Mouse (Mus musculus): ENCODE measurements around the gene Ace2. TPM values are rescaled to one million over a fixed set of nuclear protein-coding genes. Genes with fewer than 3 reads are reported as not detected.
A peak's percentile ranks its signal among the peaks of the same experiment; 100 is the strongest.

Ace2 gene
- total and polyA plus RNA-seq, 3 experiments, result not detected

- no peaks in the 10 kb centered on the region; a peak in 1 of 4 replicates for H3K4me1 ChIP-seq (ENCODE audit: control insufficient read depth in 1 of 2, insufficient read depth in 2 of 2, low read length in 2 of 2)
- H3K9me3 ChIP-seq (replicated peaks; ENCODE audit: insufficient read depth, low read length), result no peaks in the 10 kb centered on the region
- H3K27me3 ChIP-seq (ENCODE audit: control insufficient read depth in 1 of 2, insufficient read depth in 2 of 2, low read length in 2 of 2), result no peaks in the 10 kb centered on the region; a peak in 2 of 4 replicates
- no peak overlapping the region for H3K9ac ChIP-seq (ENCODE audit: control insufficient read depth, low read depth, low read length, poor library complexity, severe bottlenecking)
- H3K4me3 ChIP-seq (ENCODE audit: control insufficient read depth in 1 of 2, insufficient read depth in 1 of 2, low read depth in 2 of 2, low read length in 2 of 2), result no peak overlapping the region
- DNase-seq (ENCODE audit: low read depth, low spot score), result peak; percentile 47
- H3K27ac ChIP-seq (ENCODE audit: control insufficient read depth, low read depth, low read length), result no peak overlapping the region
- TF ChIP-seq MXI1 (IDR thresholded peaks at IDR 0.05; ENCODE audit: low read depth, low read length) (no peak), TAL1 (IDR thresholded peaks at IDR 0.05; ENCODE audit: low read length) (peak; percentile 47), MAZ (IDR thresholded peaks at IDR 0.05; ENCODE audit: low read depth, low read length) (no peak), MYB (IDR thresholded peaks at IDR 0.05; ENCODE audit: low read depth, low read length) (no peak), CHD2 (IDR thresholded peaks at IDR 0.05; ENCODE audit: low read length) (no peak), JUND (IDR thresholded peaks at IDR 0.05; ENCODE audit: low read depth, low read length) (no peak), EP300 (IDR thresholded peaks at IDR 0.05; ENCODE audit: low read depth in 1 of 2, low read length in 2 of 2) (peak in 1 of 2 experiments; percentile 36; a peak in 1 of 4 replicates), GABPA (IDR thresholded peaks at IDR 0.05; ENCODE audit: low read depth, low read length) (no peak), GATA1 (IDR thresholded peaks at IDR 0.05; ENCODE audit: low read depth, low read length) (peak; percentile 66)
- no peaks in the 10 kb centered on the region for H3K36me3 ChIP-seq (ENCODE audit: control insufficient read depth in 1 of 2, insufficient read depth in 2 of 2, low read length in 2 of 2)
- H3K79me2 ChIP-seq (ENCODE audit: control insufficient read depth, insufficient read depth, low read length, poor library complexity), result no peaks in the 10 kb centered on the region
Measured at GRCm38 (mm10) chrX:164197679-164198078, 58.5 kb downstream of the Ace2 start.

DNA sequence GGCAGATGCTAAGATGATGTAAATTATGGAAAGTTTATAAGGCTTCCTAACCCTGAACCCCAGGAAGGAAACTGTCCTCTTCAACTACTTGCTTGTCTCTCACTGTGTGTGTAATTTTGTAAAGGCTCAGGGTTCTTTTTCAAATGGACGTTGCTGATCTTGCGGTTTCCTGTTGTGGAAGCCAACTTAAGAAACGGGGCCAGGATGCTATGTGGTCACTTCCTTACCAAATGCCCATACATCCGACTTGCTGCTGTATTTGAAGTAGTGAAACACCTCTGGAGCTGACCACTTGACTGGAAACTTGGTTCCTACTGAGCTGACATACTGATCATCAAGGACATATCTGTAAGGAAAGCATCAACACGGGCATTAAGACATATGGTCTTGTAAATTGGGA lies 61.4 kb downstream of the Ace2 start:
- H3K4me3 ChIP-seq (ENCODE audit: control insufficient read depth in 1 of 2, insufficient read depth in 1 of 2, low read depth in 2 of 2, low read length in 2 of 2), result no peak overlapping the region
- H3K9me3 ChIP-seq (replicated peaks; ENCODE audit: insufficient read depth, low read length), result no peaks in the 10 kb centered on the region
- no peaks in the 10 kb centered on the region for H3K79me2 ChIP-seq (ENCODE audit: control insufficient read depth, insufficient read depth, low read length, poor library complexity)
- DNase-seq (ENCODE audit: low read depth, low spot score), result no peak
- no peaks in the 10 kb centered on the region; a peak in 1 of 4 replicates for H3K4me1 ChIP-seq (ENCODE audit: control insufficient read depth in 1 of 2, insufficient read depth in 2 of 2, low read length in 2 of 2)
- no peaks in the 10 kb centered on the region; a peak in 1 of 4 replicates for H3K27me3 ChIP-seq (ENCODE audit: control insufficient read depth in 1 of 2, insufficient read depth in 2 of 2, low read length in 2 of 2)
- H3K36me3 ChIP-seq (ENCODE audit: control insufficient read depth in 1 of 2, insufficient read depth in 2 of 2, low read length in 2 of 2), result no peaks in the 10 kb centered on the region
- H3K27ac ChIP-seq (ENCODE audit: control insufficient read depth, low read depth, low read length), result no peak overlapping the region
- TF ChIP-seq USF2 (IDR thresholded peaks at IDR 0.05; ENCODE audit: borderline replicate concordance in 1 of 2, insufficient read depth in 1 of 2, low read depth in 1 of 2, low read length in 2 of 2), result no peak
- no peak for TF ChIP-seq TBP (IDR thresholded peaks at IDR 0.05; ENCODE audit: low read depth, low read length)
- TF ChIP-seq MAX (IDR thresholded peaks at IDR 0.05; ENCODE audit: low read length), result no peak
- TF ChIP-seq GABPA (IDR thresholded peaks at IDR 0.05; ENCODE audit: low read depth, low read length), result no peak
- no peak for TF ChIP-seq MAZ (IDR thresholded peaks at IDR 0.05; ENCODE audit: low read depth, low read length)
- no peak for TF ChIP-seq NELFE (IDR thresholded peaks at IDR 0.05; ENCODE audit: low read depth, low read length)
- TF ChIP-seq USF1 (IDR thresholded peaks at IDR 0.05; ENCODE audit: low read depth, low read length), result no peak
- no peak for TF ChIP-seq CHD2 (IDR thresholded peaks at IDR 0.05; ENCODE audit: low read length)
- no peak for TF ChIP-seq MYB (IDR thresholded peaks at IDR 0.05; ENCODE audit: low read depth, low read length)
- no peak for TF ChIP-seq CHD1 (IDR thresholded peaks at IDR 0.05; ENCODE audit: low read depth, low read length)
- H3K9ac ChIP-seq (ENCODE audit: control insufficient read depth, low read depth, low read length, poor library complexity, severe bottlenecking), result no peak overlapping the region

DNA sequence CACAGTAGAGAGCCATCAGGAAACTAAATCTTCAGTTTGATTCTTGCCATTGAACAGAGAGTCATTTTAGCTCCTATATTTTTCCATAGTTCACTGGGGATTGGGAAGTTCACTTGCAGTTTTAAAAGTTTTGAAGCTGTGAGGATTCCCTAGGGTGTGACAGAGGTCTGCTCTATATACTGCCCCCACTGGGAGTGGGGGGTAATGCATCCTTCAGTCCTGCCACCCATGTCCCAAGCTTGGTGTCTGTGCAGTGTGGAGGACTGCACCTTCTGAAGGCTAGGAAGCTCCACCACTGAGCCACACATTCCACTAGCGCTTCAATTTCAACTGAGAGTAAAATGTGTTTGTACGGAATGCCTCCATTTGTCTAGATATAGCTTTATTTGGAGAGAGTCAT lies 82.9 kb downstream of the Ace2 start:
- Histone ChIP-seq H3K27ac (ENCODE audit: control insufficient read depth, low read depth, low read length) (no peak overlapping the region), H3K9ac (ENCODE audit: control insufficient read depth, low read depth, low read length, poor library complexity, severe bottlenecking) (no peak overlapping the region), H3K4me1 (ENCODE audit: control insufficient read depth in 1 of 2, insufficient read depth in 2 of 2, low read length in 2 of 2) (no peaks in the 10 kb centered on the region), H3K9me3 (replicated peaks; ENCODE audit: insufficient read depth, low read length) (no peaks in the 10 kb centered on the region), H3K27me3 (ENCODE audit: control insufficient read depth in 1 of 2, insufficient read depth in 2 of 2, low read length in 2 of 2) (peaks cover 2% of the 10 kb centered on the region in 2 experiments; a peak in 3 of 4 replicates), H3K36me3 (ENCODE audit: control insufficient read depth in 1 of 2, insufficient read depth in 2 of 2, low read length in 2 of 2) (no peaks in the 10 kb centered on the region), H3K4me3 (ENCODE audit: control insufficient read depth in 1 of 2, insufficient read depth in 1 of 2, low read depth in 2 of 2, low read length in 2 of 2) (no peak overlapping the region), H3K79me2 (ENCODE audit: control insufficient read depth, insufficient read depth, low read length, poor library complexity) (no peaks in the 10 kb centered on the region)
- no peak for TF ChIP-seq GABPA (IDR thresholded peaks at IDR 0.05; ENCODE audit: low read depth, low read length)
- TF ChIP-seq SMC3 (IDR thresholded peaks at IDR 0.05; ENCODE audit: low read depth, low read length), result peak; percentile 15; the same call in 1 of the 2 replicates
- no peak for TF ChIP-seq BHLHE40 (IDR thresholded peaks at IDR 0.05; ENCODE audit: borderline replicate concordance, low read depth, low read length)
- no peak for TF ChIP-seq ZNF384 (IDR thresholded peaks at IDR 0.05; ENCODE audit: low read depth, low read length)
- no peak for TF ChIP-seq ZKSCAN1 (IDR thresholded peaks at IDR 0.05; ENCODE audit: low read depth, low read length)
- TF ChIP-seq JUND (IDR thresholded peaks at IDR 0.05; ENCODE audit: low read depth, low read length), result no peak
- TF ChIP-seq ZC3H11A (IDR thresholded peaks at IDR 0.05; ENCODE audit: low read depth, low read length), result no peak
- TF ChIP-seq ZMIZ1 (IDR thresholded peaks at IDR 0.05; ENCODE audit: low read depth, low read length), result no peak
- TF ChIP-seq NELFE (IDR thresholded peaks at IDR 0.05; ENCODE audit: low read depth, low read length), result no peak
- no peak for TF ChIP-seq KAT2A (conservative IDR thresholded peaks at IDR 0.05; ENCODE audit: low read depth, low read length)
- no peak for TF ChIP-seq USF2 (IDR thresholded peaks at IDR 0.05; ENCODE audit: borderline replicate concordance in 1 of 2, insufficient read depth in 1 of 2, low read depth in 1 of 2, low read length in 2 of 2)
- no peak for TF ChIP-seq ETS1 (IDR thresholded peaks at IDR 0.05; ENCODE audit: low read depth, low read length)
- no peak for TF ChIP-seq MYB (IDR thresholded peaks at IDR 0.05; ENCODE audit: low read depth, low read length)
- TF ChIP-seq CTCF (IDR thresholded peaks at IDR 0.05 in 2 of 3, conservative IDR thresholded peaks at IDR 0.05 in 1 of 3; ENCODE audit: control insufficient read depth in 1 of 3, insufficient read depth in 1 of 3, low read depth in 2 of 3, low read length in 3 of 3, poor library complexity in 1 of 3, severe bottlenecking in 1 of 3), result peak; percentile 63 to 84 (median 65)
- TF ChIP-seq SIN3A (IDR thresholded peaks at IDR 0.05; ENCODE audit: low read length), result no peak
- TF ChIP-seq TAL1 (IDR thresholded peaks at IDR 0.05; ENCODE audit: low read length), result no peak
- TF ChIP-seq USF1 (IDR thresholded peaks at IDR 0.05; ENCODE audit: low read depth, low read length), result no peak
- peak; percentile 59 for DNase-seq (ENCODE audit: low read depth, low spot score)

Measured in MEL (cell line).